Mouse (Mus musculus): Measurements from ENCODE around the gene Ctcfl.
"Not testable (repeated sequence)": the region's sequence is repeated elsewhere in the genome, so short reads cannot be mapped to it uniquely, and the experiment has no call there.

The Ctcfl gene

DNA sequence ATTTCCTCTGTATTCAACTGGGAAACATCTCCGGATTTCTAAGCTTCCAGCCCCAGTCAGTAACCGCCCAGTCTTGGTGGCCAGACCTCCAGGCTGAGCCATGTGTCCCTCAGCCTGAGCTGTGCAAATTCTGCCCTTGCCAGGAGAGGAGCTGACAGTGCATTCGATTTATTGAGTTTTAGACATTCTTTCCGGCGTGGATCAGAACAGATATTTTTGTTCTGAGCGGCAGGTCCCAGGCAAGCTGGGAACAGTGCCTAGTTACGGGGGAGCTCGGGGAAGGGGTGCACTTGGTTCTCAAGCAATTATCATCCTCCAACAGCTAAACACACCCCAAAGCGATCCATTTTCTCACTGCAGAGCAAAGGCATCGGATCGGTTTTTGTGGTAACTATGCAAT, 24.3 kb upstream of the Ctcfl start:
- DNase-seq (ENCODE audit: low spot score) = no peak

GRCm38 (mm10) chr2:173138323-173139239, 19.3 kb upstream of the Ctcfl start:
- no peak for DNase-seq (ENCODE audit: low spot score)

- no peak for DNase-seq (ENCODE audit: low spot score)
Measured at GRCm38 (mm10) chr2:173134695-173135094, 15.4 kb upstream of the Ctcfl start.

DNA sequence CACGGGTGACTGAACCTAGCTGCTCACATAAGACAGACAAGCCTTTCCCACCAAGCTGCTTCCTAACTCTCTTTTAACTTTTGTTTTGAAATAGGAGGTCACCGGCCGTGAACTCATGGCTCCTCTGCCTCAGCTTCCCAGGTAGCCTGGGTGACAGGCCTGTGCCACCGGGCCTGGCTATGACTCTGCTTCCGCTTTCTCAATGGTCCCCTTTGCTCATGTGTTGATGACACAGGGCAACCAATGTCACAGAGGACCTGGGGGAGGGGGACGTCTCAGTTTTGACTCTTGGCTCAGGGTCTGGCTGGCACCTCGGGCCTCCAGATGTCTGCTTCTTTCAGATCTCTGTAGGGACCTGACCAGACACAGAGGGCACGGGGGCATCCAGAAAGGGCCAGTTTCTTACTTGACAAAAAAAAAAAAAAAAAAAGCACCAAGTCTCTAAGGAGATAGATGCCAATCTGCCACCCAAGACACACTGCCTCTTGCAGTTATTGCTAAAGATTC, 13.5 kb upstream of the Ctcfl start:
- DNase-seq (ENCODE audit: low spot score) = no peak

DNA sequence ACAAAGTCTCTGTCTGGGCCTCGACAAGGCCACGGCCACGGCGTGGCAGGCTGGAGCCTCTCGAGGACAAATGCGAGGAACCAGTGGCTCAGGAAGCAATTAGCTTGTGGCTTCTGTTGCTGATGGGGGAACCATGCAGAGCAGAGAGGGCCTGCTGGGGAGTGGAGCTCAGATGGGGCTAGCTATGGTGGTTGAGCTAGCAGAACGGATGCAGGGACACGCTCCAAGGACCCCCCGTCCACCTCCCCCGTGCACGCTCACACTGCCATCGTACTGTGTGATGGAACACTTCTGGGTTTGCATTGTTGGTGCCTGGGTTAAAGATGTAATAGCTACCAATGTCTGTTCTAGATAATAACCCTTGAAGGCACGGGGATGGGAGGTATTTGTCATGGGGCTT, 12.9 kb upstream of the Ctcfl start:
- no peak for DNase-seq (ENCODE audit: low spot score)

- DNase-seq (ENCODE audit: low spot score) = no peak
Measured at GRCm38 (mm10) chr2:173129111-173129510, 9.8 kb upstream of the Ctcfl start.

GRCm38 (mm10) chr2:173126386-173126785, 7.1 kb upstream of the Ctcfl start:
- DNase-seq (ENCODE audit: low spot score) = no peak

GRCm38 (mm10) chr2:173124022-173124735, 4.9 kb upstream of the Ctcfl start:
- no peak for DNase-seq (ENCODE audit: low spot score)

GRCm38 (mm10) chr2:173120117-173120516, 792 bp upstream of the Ctcfl start:
- DNase-seq (ENCODE audit: low spot score) = not testable (repeated sequence)

DNA sequence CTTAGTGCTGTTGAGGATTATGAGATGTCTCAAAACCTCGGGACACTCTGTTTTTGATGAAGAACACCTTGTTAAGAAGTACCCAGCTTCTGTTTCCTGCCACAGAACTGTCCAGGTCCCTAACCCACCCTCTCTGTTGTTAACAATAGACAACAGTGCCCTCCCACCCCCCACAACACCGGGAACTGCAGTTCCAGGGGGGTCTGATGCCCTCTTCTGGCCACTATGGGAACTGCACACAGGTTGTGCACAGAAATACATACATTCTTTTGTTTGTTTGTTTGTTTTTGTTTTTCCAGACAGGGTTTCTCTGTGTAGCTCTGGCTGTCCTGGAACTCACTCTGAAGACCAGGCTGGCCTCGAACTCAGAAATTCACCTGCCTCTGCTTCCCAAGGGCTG, 5.5 kb downstream of the Ctcfl start:
- DNase-seq (ENCODE audit: low spot score) = not testable (repeated sequence)

DNA sequence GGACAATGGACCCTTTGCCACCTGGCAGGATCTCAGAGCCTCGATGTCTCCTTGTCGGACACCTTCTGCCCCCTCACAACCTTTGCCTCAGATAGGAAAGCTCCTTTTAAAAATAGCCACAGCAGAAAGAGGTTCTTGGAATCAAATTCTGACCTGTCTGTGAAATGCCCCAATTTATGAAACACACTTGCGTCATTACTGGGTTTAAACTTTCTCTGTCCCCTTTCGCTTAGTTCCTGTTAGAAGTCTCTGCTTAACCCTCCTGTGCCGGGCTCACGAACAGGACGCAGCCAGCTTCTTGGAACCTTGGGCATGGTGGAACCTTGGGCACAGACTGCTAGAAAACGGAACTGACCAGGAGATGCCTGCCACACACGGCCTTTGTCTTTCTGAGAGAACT, 8.8 kb downstream of the Ctcfl start:
- no peak for DNase-seq (ENCODE audit: low spot score)

GRCm38 (mm10) chr2:173109510-173109909, 9.8 kb downstream of the Ctcfl start:
- DNase-seq (ENCODE audit: low spot score) = no peak

DNA sequence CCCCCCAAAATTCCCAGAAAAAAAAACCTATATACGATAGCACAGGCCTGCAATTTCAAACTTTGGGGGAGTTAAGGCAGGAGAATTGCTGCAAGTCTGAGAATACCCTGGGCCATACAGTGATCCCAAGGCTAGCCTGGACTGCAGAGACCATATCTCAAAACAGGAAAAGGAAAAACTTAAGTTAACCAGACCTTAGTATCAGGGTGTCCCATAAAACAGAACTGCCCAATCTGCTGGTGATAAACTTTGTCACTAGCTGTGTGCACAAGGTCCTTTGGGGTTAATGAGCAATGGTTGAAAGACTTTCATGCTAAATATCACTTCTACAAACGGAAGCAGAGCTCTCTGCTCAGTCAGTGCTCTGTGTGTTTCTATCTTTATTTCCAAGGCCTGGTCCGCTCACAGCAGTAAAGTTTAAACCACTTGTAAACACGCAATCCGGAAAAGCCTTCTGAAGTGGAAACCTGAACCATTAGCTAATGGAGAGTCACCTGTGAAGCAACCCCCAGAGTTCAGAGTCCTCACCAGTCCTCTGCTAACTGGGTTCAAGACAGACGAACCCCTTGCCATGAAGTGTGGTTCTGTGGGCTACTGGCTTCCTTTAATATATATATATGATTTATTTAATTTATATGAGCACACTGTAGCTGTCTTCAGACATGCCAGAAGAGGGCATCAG, 10.7 kb downstream of the Ctcfl start:
- DNase-seq (ENCODE audit: low spot score) = no peak

DNA sequence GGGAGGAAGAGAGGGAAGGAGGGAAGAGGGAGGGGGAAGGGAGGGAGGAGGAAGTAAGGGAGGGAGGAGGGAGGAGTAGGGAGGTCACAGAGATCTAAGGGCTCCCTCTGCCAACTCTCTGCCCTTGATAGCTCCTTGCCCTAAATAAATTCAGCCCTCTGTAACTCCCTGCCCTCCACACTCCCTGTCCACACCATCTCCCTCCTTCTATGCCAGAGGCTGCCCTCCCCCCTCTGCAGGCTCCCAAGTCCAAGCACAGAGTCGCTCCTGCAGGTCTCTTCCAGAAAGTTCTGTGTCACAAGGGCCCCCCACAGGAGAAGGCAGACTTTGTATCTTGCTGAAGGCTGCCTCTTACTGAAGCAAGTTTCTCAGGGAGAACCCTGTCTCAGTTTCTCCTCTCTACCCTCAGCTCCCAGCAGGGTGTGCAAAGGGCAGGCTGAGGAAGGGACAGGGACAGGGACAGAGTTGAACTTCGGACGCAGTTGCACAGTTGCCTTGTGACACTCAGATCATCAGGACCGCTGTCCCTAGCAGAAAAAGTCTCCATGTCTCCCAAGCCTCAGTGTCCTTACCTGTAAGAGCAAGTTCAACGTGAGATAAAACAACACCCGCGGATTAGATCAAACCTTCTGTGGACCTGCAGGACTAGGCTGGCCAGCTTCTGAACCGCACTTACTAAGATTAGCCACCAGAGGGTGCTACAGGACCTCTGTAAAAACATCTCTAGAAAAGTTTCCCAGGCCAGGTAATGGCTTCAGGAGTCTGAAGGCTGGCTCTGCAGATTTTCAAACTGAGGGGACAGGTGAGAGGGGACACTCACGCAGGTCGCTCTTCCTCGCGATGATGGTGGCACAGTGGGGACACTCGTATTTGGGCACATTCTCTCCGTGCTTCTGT, 12.2 kb downstream of the Ctcfl start:
- peak; percentile 29 for DNase-seq (ENCODE audit: low spot score)

DNA sequence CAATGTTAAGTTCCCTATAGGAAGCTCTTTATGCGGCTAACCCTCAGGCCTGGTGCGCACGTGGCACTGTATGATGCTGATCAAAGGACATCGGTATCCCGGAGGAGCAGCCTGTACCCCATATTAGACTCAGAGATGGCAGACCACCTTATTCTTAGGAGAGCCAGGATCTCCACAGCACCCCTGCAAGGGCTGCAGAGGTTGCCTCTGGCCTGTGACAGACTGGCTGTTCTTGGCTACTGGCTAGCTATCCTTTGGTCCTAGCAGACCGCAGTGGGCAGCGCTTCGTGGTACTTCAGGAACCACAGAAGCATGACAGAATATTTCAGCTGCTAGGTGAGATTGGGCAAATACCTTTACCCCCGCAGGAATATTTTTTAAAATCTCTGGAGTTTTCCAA, 12.9 kb downstream of the Ctcfl start:
- no peak for DNase-seq (ENCODE audit: low spot score)

DNA sequence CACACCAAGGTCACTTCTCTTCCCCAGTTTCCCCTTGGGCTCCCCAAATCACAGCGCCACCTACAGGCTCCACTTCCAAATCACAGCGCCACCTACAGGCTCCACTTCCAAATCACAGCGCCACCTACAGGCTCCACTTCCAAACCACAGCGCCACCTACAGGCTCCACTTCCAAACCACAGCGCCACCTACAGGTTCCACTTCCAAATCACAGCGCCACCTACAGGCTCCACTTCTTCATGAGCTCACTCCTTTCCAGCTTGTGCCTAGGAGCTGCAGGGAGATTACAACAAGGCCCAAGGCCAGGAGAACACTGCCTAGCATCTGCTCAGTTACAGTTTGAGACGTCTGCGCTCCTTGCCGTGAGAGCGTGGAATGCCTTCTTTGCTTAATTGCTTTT, 22.0 kb downstream of the Ctcfl start:
- not testable (repeated sequence) for DNase-seq (ENCODE audit: low spot score)

GRCm38 (mm10) chr2:173089437-173089836, 29.9 kb downstream of the Ctcfl start:
- DNase-seq (ENCODE audit: low spot score) = peak; percentile 55

DNA sequence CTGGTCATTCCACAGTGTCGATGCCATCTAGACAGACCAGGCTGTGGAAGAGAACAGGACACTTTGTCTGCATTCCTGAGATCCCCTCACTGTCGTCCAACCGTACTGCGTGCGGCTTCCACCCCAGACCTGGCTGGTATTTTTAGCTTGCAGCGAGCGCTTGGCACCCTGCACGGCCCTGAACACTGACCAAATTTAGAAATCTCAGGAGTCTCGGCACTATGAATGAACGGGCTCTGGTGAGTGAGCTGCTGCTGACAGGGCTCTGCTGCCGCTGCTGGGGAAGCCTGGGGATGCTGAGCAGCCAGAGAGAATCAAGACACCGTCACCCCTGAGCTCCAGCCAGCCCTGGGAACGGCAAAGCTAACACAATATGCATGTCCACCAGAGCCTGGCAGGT, 31.9 kb downstream of the Ctcfl start:
- DNase-seq (ENCODE audit: low spot score) = no peak

GRCm38 (mm10) chr2:173085763-173086162, 33.6 kb downstream of the Ctcfl start:
- no peak for DNase-seq (ENCODE audit: low spot score)

GRCm38 (mm10) chr2:173084871-173085270, 34.5 kb downstream of the Ctcfl start:
- DNase-seq (ENCODE audit: low spot score) = no peak

GRCm38 (mm10) chr2:173083712-173084475, 35.4 kb downstream of the Ctcfl start:
- DNase-seq (ENCODE audit: low spot score) = no peak
